Mouse (Mus musculus) cerebellum, adult 2 months (tissue): ENCODE measurements around the gene Cd1d1.

Experiments
- CTCF ChIP-seq: fragments of 200-500 bp; IDR thresholded peaks from 2 replicates; pipeline ENCODE4 v1.5.1; 2011; ENCODE audit warnings: low read depth, mild to moderate bottlenecking, control low read depth, low read length, moderate library complexity, borderline replicate concordance; ENCODE audit not compliant: insufficient read depth
- POLR2A ChIP-seq: fragments of 200-500 bp; IDR thresholded peaks from 2 replicates; pipeline ENCODE4 v1.6.1; 2011; ENCODE audit warnings: low read length, control low read depth, borderline replicate concordance; ENCODE audit not compliant: insufficient read depth

DNA sequence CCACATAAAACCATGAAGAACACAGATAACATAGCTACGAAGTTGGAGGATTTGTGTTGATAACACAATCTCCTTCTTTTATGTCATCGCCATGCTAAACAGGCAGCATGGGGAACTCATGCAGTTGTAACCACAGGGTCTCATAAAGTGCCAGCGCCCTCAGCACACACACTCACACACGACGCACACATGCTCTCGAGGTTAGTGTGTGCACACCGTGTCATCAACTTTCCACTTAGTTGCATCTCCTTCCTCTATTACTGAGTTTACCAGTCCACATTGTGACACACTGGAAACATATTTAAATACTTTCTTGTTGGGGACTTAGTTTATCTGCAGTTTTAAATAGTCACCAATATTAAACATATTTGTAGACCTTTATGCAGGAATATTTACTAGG, 40.2 kb downstream of the Cd1d1 start:
- TF ChIP-seq POLR2A (no peak), CTCF (no peak)
